Mouse (Mus musculus) hindbrain, embryonic 15.5 days (tissue): ENCODE results near the gene Gm38100. TPM values are rescaled to one million over a fixed set of nuclear protein-coding genes. Genes with fewer than 3 reads are reported as not detected.

Source experiments
- ATAC-seq: fragments of 200-750 bp; cut with Nextera tagmentation; 2 replicates; pipeline ENCODE4 v1.8.0; 2017; ENCODE audit warnings: low read depth, moderate number of reproducible peaks, moderate TSS enrichment; ENCODE audit not compliant: low FRiP score
- H3K27ac ChIP-seq: fragments of 300-500 bp; sonication (generic); replicated peaks from 2 replicates; pipeline ENCODE4 v1.5.1; 2015; ENCODE audit warnings: mild to moderate bottlenecking, inconsistent platforms
- H3K27me3 ChIP-seq: fragments of 300-500 bp; sonication (generic); 2 replicates; pipeline ENCODE4 v1.6.1; 2015; ENCODE audit warnings: control low read depth, inconsistent platforms
- H3K36me3 ChIP-seq: fragments of 300-500 bp; sonication (generic); 2 replicates; pipeline ENCODE4 v1.6.1; 2015; ENCODE audit warnings: control low read depth, inconsistent platforms
- H3K4me1 ChIP-seq: fragments of 300-500 bp; sonication (generic); replicated peaks from 2 replicates; pipeline ENCODE4 v1.6.1; 2015; ENCODE audit warnings: control low read depth, inconsistent platforms
- H3K4me2 ChIP-seq: fragments of 300-500 bp; sonication (generic); 2 replicates; pipeline ENCODE4 v1.6.1; 2015; ENCODE audit warnings: moderate library complexity, mild to moderate bottlenecking, inconsistent platforms
- H3K4me3 ChIP-seq: fragments of 300-500 bp; sonication (generic); 2 replicates; pipeline ENCODE4 v1.5.1; 2015; ENCODE audit warnings: mild to moderate bottlenecking, inconsistent platforms
- H3K9ac ChIP-seq: fragments of 300-500 bp; sonication (generic); 2 replicates; pipeline ENCODE4 v1.6.1; 2015; ENCODE audit warnings: inconsistent platforms
- H3K9me3 ChIP-seq: fragments of 300-500 bp; sonication (generic); 2 replicates; pipeline ENCODE4 v1.6.1; 2016; ENCODE audit warnings: control low read depth, inconsistent platforms
- WGBS: fragments of 180-500 bp; shearing (Covaris S2); methylation state at CpG from one replicate; pipeline ENCODE4 v1.1.7; 2015; 5-methylcytosine and 5-hydroxymethylcytosine counted together
- polyA plus RNA-seq: library from polyadenylated mRNA; unstranded; fragments of >200 nt; fragmentation: Nextera tagmentation; extraction: Ambion mirVana; gene quantifications from 2 replicates; pipeline ENCODE4 v1.2.1, GENCODE M21; 2015

The Gm38100 gene
- not detected in 2 replicates for polyA plus RNA-seq

DNA sequence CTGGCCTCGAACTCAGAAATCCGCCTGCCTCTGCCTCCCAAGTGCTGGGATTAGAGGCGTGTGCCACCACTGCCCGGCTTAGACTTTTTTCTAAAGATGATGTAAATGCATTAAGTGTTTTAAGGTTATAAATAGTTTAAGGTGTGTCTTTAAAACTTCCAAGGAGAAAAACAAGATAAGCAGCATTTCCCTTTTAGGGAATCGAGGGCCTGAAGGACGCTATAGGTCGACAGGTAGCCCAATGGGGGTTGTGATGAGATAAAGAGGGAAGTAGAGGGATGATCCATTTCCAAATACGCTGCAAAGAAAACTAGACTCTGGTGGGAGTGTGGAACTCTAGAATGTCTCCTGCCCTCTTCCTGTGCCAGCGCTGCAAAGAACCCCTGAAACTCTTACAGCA lies at the start of gene Gm38100:
Gene Gm38100, plus strand, starts transcription at position 301 of the 400 bp plus-strand sequence.
- Histone ChIP-seq H3K4me2 (no peak within 1 kb of the TSS), H3K9me3 (no peaks in the 10 kb centered on the region), H3K36me3 (no peaks in the 10 kb centered on the region), H3K4me1 (no peaks in the 10 kb centered on the region), H3K27ac (no peak within 1 kb of the TSS), H3K9ac (no peak within 1 kb of the TSS), H3K27me3 (no peaks in the 10 kb centered on the region), H3K4me3 (no peak within 1 kb of the TSS)
- ATAC-seq: no peak
- 92% methylated on average over 9 of the region's 9 CpGs for WGBS

DNA sequence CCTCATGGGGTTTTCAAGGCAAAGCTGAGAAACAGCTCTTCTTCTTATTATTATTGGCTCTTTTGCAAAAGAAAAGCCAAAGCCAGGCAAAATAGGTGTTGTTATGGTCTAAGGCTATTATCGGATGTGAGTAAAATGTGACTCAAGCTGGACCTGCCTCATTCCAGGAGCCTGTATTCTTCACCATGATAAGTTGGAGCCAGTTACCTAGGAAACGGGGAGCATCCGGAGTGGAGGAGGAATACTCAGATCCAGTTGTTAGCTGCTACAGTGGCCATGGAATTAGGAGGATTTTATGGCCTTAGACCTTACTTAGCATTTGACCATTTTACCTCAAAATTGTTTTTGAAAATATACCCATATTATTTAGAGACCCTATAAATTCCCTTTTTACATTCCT lies 49.4 kb upstream of the Gm38100 start:
- Histone ChIP-seq H3K9me3 (no peaks in the 10 kb centered on the region), H3K9ac (no peak overlapping the region), H3K36me3 (no peaks in the 10 kb centered on the region), H3K4me2 (no peak overlapping the region), H3K27ac (no peak overlapping the region), H3K27me3 (no peaks in the 10 kb centered on the region), H3K4me1 (peaks cover 11% of the 10 kb centered on the region), H3K4me3 (no peak overlapping the region)
- 41% methylated on average over 3 of the region's 3 CpGs for WGBS
- no peak for ATAC-seq

DNA sequence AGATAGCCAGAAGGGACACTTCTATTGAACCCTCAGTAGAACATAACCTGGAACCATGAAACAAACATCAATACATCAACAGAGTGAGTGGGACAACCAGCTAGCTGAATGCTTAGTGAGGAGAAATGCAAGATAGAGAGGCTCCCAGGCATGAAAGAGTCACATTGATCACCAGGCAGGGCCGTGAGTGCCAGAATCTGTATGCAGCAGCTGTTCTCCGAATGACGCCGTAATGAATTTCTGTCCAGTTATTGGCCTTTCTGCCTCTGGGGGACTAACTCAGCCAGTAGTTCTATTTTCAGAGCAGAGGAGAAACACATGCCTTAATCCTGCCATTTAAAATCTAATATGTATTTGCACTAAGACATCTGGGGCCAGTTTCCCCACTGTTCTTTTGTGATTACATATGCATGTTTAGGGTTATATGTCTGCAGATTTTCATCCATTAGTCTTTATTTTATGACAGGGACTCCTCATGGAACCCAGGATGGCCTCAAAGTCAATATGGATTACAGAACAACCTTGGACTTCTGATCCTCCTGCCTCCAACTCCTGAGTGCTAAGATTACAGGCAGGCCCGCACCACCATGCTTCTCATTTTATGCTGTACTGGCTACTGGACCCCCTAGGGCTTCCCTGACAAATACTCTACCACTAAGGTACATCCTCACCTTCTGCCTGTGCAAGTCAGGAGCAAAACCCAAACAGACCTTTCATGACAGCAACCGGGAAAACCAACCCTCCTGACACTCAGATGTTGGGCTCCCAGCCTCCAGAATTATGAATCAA lies 47.9 kb upstream of the Gm38100 start:
- Histone ChIP-seq H3K4me1 (peaks cover 11% of the 10 kb centered on the region), H3K27me3 (no peaks in the 10 kb centered on the region), H3K9me3 (no peaks in the 10 kb centered on the region), H3K4me2 (no peak overlapping the region), H3K4me3 (no peak overlapping the region), H3K9ac (no peak overlapping the region), H3K36me3 (no peaks in the 10 kb centered on the region), H3K27ac (peak overlapping the region; percentile 34; the same call in 1 of the 2 replicates)
- WGBS: 36% methylated on average over 6 of the region's 6 CpGs
- ATAC-seq: peak; percentile 76

DNA sequence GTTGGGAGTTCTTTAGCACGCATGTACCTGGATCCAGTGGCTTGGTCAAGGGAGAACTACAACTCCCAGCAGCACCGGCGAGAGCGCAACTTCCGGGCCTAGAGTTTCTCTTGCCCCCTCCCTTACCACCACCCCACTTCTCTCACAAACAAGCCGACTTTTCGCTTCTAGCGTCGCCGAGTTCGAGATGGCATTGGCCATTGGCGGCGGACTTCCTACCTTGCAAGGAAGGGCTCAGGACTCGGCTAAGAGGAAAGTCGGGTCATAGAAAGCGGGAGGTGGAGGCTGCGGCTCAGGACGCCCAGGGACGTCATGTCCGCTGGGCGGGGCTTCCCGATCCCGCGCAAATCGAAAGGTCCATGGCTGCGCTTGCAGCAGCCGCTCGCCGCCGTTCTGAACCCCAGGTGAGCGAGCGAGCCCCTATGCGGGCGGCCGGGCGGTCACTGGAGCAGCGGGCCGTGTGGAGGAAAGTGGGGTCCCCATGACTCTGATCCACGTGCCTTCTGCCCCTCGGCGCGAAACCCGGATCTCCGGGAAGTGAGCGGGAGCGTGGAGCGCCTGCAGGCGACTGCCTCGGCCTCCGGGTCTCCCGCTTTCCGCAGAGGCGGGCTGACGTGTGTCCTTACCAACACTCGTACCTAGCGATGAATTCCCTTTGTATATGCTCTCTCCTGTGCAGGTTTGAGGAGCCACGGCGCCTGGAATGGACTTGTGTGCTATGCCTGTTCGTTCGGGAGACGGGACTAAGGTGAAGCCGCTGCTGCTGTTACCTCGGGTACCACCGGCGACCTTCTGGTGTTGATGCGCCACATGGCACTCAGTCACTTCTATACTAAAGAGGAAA lies 39.5 kb upstream of the Gm38100 start, which contains the start of gene Exo1:
Gene Exo1, plus strand, starts transcription at position 129 of the 844 bp plus-strand sequence.
- peaks cover 5% of the 10 kb centered on the region for H3K4me1 ChIP-seq
- H3K36me3 ChIP-seq: no peaks in the 10 kb centered on the region
- peak; percentile 98 for ATAC-seq
- peak within 1 kb of the TSS; percentile 78 for H3K9ac ChIP-seq
- under 1% methylated on average over 64 of the region's 66 CpGs for WGBS
- peak within 1 kb of the TSS; percentile 70 for H3K4me3 ChIP-seq
- peak within 1 kb of the TSS; percentile 89 for H3K27ac ChIP-seq
- no peaks in the 10 kb centered on the region for H3K27me3 ChIP-seq
- no peaks in the 10 kb centered on the region for H3K9me3 ChIP-seq
- peak within 1 kb of the TSS; percentile 98 for H3K4me2 ChIP-seq

DNA sequence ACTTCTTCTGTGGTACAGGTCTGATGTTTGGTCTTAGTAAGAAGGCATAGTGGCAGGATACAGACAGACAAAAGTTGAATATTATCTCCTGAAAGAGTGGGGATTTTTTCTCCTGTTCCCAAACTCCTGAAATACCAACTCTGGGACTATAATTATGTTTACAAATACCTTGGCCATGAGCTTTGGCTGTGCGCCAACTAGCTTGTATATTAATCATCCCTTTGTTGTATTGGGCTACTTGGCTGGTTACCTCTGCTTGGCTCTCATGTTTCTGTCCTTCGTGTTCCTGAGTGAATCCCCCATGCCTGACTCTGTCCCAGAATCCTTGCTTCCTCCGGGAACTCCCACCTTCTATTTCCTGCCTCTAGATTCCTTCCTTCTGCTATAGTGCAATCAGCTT lies 36.7 kb upstream of the Gm38100 start:
- Histone ChIP-seq H3K36me3 (no peaks in the 10 kb centered on the region), H3K27ac (no peak overlapping the region), H3K9ac (no peak overlapping the region), H3K9me3 (no peaks in the 10 kb centered on the region), H3K4me3 (no peak overlapping the region), H3K4me1 (peaks cover 5% of the 10 kb centered on the region), H3K27me3 (no peaks in the 10 kb centered on the region), H3K4me2 (no peak overlapping the region)
- 81% methylated on average over 3 of the region's 3 CpGs for WGBS
- ATAC-seq: no peak

DNA sequence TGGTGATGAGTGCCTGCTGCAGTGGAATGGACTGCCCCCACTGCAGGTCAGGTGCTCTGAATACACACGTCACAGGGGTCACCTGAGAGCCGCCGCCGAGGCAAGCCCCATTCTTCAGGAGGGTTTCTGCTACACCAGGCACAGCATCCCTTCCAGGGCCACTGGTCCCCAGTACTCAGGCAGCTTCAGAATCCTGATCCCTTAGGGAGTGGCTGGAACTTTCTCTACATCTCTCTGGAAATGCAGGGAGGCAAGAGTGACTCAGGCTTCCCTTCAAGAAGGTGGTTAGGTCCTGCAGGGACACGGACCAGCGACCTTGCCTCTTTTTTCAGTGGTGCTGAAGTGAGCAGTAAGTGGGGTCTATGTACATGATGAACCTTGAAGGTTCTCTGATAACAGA lies 26.9 kb upstream of the Gm38100 start:
- H3K4me3 ChIP-seq: no peak overlapping the region
- H3K4me1 ChIP-seq: no peaks in the 10 kb centered on the region
- H3K36me3 ChIP-seq: no peaks in the 10 kb centered on the region
- H3K9ac ChIP-seq: no peak overlapping the region
- H3K27ac ChIP-seq: no peak overlapping the region
- ATAC-seq: no peak
- WGBS: 90% methylated on average over 6 of the region's 6 CpGs
- H3K27me3 ChIP-seq: no peaks in the 10 kb centered on the region
- H3K9me3 ChIP-seq: no peaks in the 10 kb centered on the region
- no peak overlapping the region for H3K4me2 ChIP-seq

DNA sequence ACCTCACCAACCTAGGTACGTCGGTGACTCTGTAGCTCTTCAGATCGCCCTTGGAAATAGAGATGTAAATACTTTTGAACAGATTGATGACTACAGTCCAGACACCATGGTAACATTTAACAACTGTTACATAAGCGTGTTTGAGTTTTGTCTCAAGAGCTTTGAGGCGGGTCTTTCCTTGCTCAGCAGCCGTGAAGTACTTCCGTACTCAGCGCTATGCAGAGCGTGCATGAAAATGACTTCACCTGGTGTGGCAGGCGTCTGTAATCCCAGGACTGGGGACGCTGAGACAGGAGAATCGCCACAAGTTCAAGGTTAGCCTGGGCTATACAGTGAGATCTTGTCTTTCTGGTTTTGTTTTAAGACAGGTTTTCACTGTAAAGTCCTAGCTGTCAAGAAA lies 26.4 kb upstream of the Gm38100 start:
- WGBS: 95% methylated on average over 12 of the region's 12 CpGs
- H3K4me3 ChIP-seq: no peak overlapping the region

DNA sequence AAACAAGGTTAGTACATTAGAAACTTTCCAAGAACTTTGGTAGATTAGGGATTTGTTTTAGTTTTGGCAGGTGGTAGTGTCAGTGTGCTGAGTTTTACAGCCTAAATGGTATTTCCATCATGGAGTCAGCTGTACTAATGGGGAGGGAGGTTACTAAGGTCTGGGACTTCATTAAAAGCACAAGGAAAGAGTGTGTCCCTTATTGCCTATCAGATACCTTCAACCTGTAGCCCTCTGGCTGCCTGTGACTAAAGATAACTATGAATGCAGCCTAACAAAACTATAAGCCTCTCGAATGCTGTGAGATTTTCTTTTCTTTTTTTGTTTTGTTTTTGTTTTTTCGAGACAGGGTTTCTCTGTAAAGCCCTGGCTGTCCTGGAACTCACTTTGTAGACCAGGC lies 8.9 kb upstream of the Gm38100 start:
- Histone ChIP-seq H3K27ac (no peak overlapping the region), H3K4me1 (no peaks in the 10 kb centered on the region), H3K9me3 (no peaks in the 10 kb centered on the region), H3K4me2 (no peak overlapping the region), H3K9ac (no peak overlapping the region), H3K27me3 (no peaks in the 10 kb centered on the region), H3K4me3 (no peak overlapping the region), H3K36me3 (no peaks in the 10 kb centered on the region)
- 97% methylated on average over 2 of the region's 2 CpGs for WGBS
- ATAC-seq: no peak

More for the DNA sequence above, 26.4 kb upstream of the Gm38100 start:
- no peaks in the 10 kb centered on the region for H3K9me3 ChIP-seq
- H3K27ac ChIP-seq: no peak overlapping the region
- no peak overlapping the region for H3K4me2 ChIP-seq
- H3K4me1 ChIP-seq: no peaks in the 10 kb centered on the region
- H3K27me3 ChIP-seq: no peaks in the 10 kb centered on the region
- ATAC-seq: no peak
- H3K9ac ChIP-seq: no peak overlapping the region
- no peaks in the 10 kb centered on the region for H3K36me3 ChIP-seq

DNA sequence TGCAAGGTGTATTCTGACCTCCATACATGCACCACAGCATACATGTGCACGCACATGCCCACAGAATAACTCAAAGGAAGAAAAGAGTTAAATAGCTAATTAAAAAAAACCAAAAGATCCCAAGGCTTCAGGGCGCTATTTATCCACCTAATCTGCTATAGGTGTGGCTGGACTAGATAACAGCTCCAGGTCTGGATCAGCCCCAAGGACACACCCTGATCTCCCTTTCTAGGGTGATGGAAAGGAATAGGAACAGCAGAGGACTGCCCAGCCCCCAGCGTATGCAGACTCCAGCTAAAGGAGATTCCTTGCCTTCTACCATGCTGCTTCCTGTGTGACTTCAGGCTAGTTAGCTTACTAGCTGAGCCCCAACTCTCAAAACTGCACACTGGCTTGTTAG lies 8.1 kb upstream of the Gm38100 start:
- H3K27me3 ChIP-seq: no peaks in the 10 kb centered on the region
- no peak overlapping the region for H3K27ac ChIP-seq
- no peak overlapping the region for H3K4me2 ChIP-seq
- ATAC-seq: no peak
- no peak overlapping the region for H3K9ac ChIP-seq
- 89% methylated on average over 3 of the region's 3 CpGs for WGBS
- no peaks in the 10 kb centered on the region for H3K4me1 ChIP-seq
- H3K36me3 ChIP-seq: no peaks in the 10 kb centered on the region
- no peaks in the 10 kb centered on the region for H3K9me3 ChIP-seq
- no peak overlapping the region for H3K4me3 ChIP-seq

DNA sequence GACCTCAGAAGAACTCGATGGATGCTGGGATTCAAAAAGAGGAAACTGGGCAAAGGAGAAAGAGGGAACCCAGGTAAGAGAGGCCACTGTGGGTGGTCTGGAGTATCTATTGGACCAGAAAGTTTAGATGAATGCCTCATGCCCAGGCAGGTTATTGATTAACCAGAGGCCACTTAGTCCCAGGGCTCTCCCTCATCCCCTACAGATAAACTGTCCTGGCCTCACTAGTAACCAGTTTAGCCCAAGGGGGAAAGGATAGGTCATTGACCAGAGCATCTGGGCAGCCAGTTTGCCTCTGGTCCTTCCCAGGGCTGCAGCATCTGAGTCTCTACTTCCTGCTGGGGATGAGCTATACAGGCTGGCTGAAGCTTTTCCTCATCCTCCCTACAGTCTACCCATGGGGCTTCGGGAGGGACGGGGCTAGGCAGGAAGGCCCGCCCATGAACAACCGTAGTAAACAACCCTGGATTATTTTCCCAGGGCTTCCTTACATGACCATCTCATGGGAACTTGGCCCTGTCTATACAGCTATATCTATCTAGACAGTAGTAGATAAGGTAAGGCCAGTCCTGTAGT lies 6.3 kb upstream of the Gm38100 start:
- Histone ChIP-seq H3K9me3 (no peaks in the 10 kb centered on the region), H3K36me3 (no peaks in the 10 kb centered on the region), H3K9ac (no peak overlapping the region), H3K27me3 (no peaks in the 10 kb centered on the region), H3K27ac (no peak overlapping the region), H3K4me3 (no peak overlapping the region), H3K4me1 (no peaks in the 10 kb centered on the region), H3K4me2 (no peak overlapping the region)
- ATAC-seq: no peak
- WGBS: 67% methylated on average over 5 of the region's 5 CpGs

DNA sequence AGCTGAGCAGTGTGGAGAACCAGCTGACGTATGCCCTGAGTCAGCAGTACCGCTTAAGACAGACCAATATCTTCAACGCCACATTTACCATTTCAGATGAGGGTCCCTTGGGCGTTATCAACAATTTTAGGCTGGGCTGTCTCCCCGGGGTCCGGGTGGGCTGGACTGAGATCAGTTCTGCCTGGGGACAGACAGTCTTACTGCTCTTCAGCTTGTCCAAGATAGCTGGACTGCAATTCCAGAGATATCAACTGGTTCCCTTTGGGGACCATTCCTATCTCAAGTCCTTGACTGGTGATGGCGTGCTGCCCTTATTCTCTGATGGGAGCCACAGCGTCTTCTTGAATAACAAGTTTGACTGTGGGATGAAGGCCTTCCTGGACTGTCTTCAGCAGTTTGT lies 962 bp downstream of the Gm38100 start:
- H3K9me3 ChIP-seq: no peaks in the 10 kb centered on the region
- no peak overlapping the region for H3K27ac ChIP-seq
- H3K36me3 ChIP-seq: no peaks in the 10 kb centered on the region
- ATAC-seq: no peak
- no peak overlapping the region for H3K4me3 ChIP-seq
- WGBS: 96% methylated on average over 8 of the region's 8 CpGs
- H3K27me3 ChIP-seq: no peaks in the 10 kb centered on the region
- no peaks in the 10 kb centered on the region for H3K4me1 ChIP-seq
- no peak overlapping the region for H3K9ac ChIP-seq
- no peak overlapping the region for H3K4me2 ChIP-seq
